Mouse (Mus musculus) bone marrow macrophage, adult 2 months (primary cell): ENCODE measurements around the gene Chrnd. TPM values are rescaled to one million over a fixed set of nuclear protein-coding genes. Genes with fewer than 3 reads are reported as not detected.
A peak's percentile ranks its signal among the peaks of the same experiment; 100 is the strongest.

Source experiments
- H3K27ac ChIP-seq: 2 replicates; pipeline ENCODE4 v1.5.1; 2012; ENCODE audit warnings: low read depth, low read length; ENCODE audit not compliant: insufficient read depth
- H3K4me1 ChIP-seq: 2 replicates; pipeline ENCODE4 v1.6.1; 2012; ENCODE audit warnings: low read length; ENCODE audit not compliant: control insufficient read depth, insufficient read depth
- H3K4me3 ChIP-seq: 2 replicates; pipeline ENCODE4 v1.5.1; 2012; ENCODE audit warnings: mild to moderate bottlenecking, low read length, moderate library complexity; ENCODE audit not compliant: insufficient read depth
- CTCF ChIP-seq: IDR thresholded peaks from 2 replicates; pipeline ENCODE4 v1.5.1; 2012; ENCODE audit warnings: low read depth, mild to moderate bottlenecking, low read length, moderate library complexity
- POLR2A ChIP-seq: IDR thresholded peaks from 2 replicates; pipeline ENCODE4 v1.6.1; 2012; ENCODE audit warnings: mild to moderate bottlenecking, low read depth, low read length, borderline replicate concordance
- polyA plus RNA-seq: library from polyadenylated mRNA; stranded (reverse); fragments of >200 nt; gene quantifications from 2 replicates; pipeline ENCODE4 v1.2.4, GENCODE M21; 2012; ENCODE audit not compliant: missing spikeins, insufficient read depth, insufficient read length

The Chrnd gene
- not detected in 2 replicates for polyA plus RNA-seq

DNA sequence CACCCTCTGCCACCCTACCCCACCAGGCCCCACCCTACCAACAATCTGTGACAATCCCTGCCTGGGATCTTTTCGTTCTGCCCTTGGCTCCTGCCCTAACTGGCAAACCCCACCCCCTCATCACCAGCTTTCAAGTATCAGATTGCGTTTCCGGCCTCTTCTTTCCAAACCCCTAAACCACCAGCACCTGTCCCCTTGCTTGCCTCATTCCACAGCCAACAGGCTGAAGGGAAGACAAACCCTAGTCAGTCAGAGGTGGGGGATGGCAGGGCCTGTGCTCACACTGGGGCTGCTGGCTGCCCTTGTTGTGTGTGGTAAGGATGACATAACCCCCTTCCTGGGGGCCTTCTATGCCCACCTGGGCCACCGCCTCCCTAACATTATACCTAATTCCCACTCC lies at the start of gene Chrnd:
Gene Chrnd (plus strand): TSS at position 179 of the 400 bp plus-strand sequence.
- H3K4me3 ChIP-seq, result no peak within 1 kb of the TSS
- TF ChIP-seq POLR2A (no peak), CTCF (no peak)
- H3K27ac ChIP-seq, result no peak within 1 kb of the TSS
- H3K4me1 ChIP-seq, result no peaks in the 10 kb centered on the region

- Histone ChIP-seq H3K27ac (no peak overlapping the region), H3K4me1 (no peaks in the 10 kb centered on the region), H3K4me3 (no peak overlapping the region)
- TF ChIP-seq CTCF, result no peak
- no peak for TF ChIP-seq POLR2A
Measured at GRCm38 (mm10) chr1:87141550-87141949, 48.9 kb upstream of the Chrnd start.

DNA sequence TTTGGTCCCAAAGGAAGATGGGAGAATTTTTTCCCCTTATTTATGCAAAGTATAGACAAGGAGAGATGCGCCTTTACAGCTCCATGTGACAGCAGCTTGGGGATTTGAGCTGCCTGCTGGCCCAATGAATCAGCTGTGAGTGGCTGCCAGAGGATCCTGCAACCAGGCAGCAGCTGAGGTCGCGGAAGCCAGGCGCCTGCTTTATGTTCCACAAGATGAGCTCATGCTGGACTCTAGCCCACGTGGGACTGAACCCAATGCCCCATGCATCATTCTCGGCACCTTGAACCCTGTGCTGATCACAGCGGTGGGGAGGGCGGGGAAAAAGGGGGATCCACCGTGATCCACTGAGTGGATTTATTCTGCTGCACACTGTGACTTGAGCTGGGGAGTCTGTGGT lies 48.0 kb upstream of the Chrnd start:
- H3K4me3 ChIP-seq, result no peak overlapping the region
- TF ChIP-seq POLR2A (no peak), CTCF (no peak)
- no peaks in the 10 kb centered on the region for H3K4me1 ChIP-seq

DNA sequence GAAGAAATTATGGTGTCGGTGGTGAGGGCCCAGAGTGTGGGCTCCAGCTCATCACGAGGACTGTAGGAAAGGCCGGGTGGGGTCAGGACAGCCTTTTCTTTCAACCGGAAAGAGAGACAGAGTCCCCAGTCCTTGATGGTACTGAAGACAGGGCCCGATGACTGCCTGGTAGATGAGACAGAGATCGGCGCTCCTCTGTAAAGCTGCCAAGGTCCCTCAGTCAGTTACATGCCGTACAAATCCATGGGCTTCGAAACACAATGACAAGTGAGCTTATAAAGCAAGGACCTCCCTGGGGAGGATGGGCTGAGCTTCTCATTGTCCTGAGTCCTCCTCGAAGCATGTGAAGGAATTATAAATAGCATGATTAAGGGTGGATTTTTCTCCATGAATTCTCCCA lies 47.3 kb upstream of the Chrnd start:
- no peak overlapping the region for H3K4me3 ChIP-seq
- TF ChIP-seq CTCF (no peak), POLR2A (no peak)

More for the DNA sequence above, 48.0 kb upstream of the Chrnd start:
- H3K27ac ChIP-seq, result no peak overlapping the region

GRCm38 (mm10) chr1:87149422-87149821 lies 41.0 kb upstream of the Chrnd start:
- Histone ChIP-seq H3K27ac (no peak overlapping the region), H3K4me3 (peak overlapping the region; percentile 2; the same call in 1 of the 2 replicates), H3K4me1 (0 out of 2 replicates have a peak, but pooled peaks cover 3% of the 10 kb centered on the region)
- TF ChIP-seq CTCF (no peak), POLR2A (no peak)

More for the DNA sequence above, 47.3 kb upstream of the Chrnd start:
- H3K4me1 ChIP-seq, result no peaks in the 10 kb centered on the region
- no peak overlapping the region for H3K27ac ChIP-seq

- H3K27ac ChIP-seq, result no peak overlapping the region
- no peak overlapping the region for H3K4me3 ChIP-seq
- 0 out of 2 replicates have a peak, but pooled peaks cover 3% of the 10 kb centered on the region for H3K4me1 ChIP-seq
- no peak for TF ChIP-seq POLR2A
- no peak for TF ChIP-seq CTCF
Measured at GRCm38 (mm10) chr1:87151286-87151685, 39.1 kb upstream of the Chrnd start.

- no peak overlapping the region for H3K27ac ChIP-seq
- 0 out of 2 replicates have a peak, but pooled peaks cover 3% of the 10 kb centered on the region for H3K4me1 ChIP-seq
- TF ChIP-seq CTCF (no peak), POLR2A (no peak)
- H3K4me3 ChIP-seq, result 0 out of 2 replicates have a peak overlapping the region, but pooled peaks have one; percentile 4
Measured at GRCm38 (mm10) chr1:87153776-87154500, 36.5 kb upstream of the Chrnd start.

GRCm38 (mm10) chr1:87154501-87155120 lies 35.8 kb upstream of the Chrnd start:
- Histone ChIP-seq H3K4me1 (no peaks in the 10 kb centered on the region), H3K4me3 (0 out of 2 replicates have a peak overlapping the region, but pooled peaks have one; percentile 4), H3K27ac (no peak overlapping the region)
- TF ChIP-seq CTCF, result no peak
- no peak for TF ChIP-seq POLR2A

DNA sequence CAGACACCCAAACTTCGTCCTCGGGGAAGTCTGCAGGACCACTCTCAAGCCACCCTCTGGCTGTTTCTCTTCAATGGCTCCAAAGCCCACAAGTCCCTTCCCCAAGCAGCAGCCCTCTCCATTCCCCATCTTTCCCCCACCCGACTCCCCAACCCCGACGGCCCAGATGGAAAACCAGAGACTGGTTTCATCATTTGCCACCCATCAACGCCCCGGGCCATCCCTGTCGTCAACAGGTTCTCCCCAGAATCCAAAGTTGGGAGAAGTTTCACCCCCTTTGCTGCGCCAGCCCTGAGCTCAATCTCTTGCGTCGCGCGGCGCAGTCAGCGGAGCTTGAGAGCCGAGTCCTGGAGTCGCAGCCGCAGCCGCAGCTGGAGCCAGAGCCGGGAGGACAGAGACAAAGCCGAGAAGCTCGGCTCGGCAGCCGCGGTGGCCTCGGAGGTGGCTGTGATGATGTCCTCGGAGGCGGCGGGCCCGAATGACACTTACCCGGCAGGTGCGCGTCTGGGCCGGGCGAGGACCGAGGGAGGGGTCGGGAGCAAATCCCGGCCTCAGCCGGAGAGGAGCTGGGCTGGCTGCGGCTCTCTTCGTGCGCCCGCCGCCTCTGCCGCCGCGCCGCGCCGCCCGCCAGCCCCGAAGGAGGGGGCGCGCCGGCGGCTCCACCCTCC lies 34.7 kb upstream of the Chrnd start:
- no peak overlapping the region for H3K27ac ChIP-seq
- TF ChIP-seq POLR2A (no peak), CTCF (no peak)
- no peak overlapping the region for H3K4me3 ChIP-seq
- H3K4me1 ChIP-seq, result no peaks in the 10 kb centered on the region
